Mouse (Mus musculus) erythroblast, embryonic 14.5 days (primary cell): Measurements from ENCODE around the gene Lysmd1.

Experiments used
- GATA1 ChIP-seq: IDR thresholded peaks from 2 replicates; pipeline ENCODE4 v1.6.1; 2012; ENCODE audit warnings: low read length, inconsistent platforms, mixed read lengths
- TAL1 ChIP-seq: IDR thresholded peaks from 3 replicates; pipeline ENCODE4 v1.6.1; 2012; ENCODE audit warnings: low read length, inconsistent platforms, mixed read lengths

- no peak for TF ChIP-seq GATA1
- no peak for TF ChIP-seq TAL1
Measured at GRCm38 (mm10) chr3:95176500-95176899, 42.6 kb downstream of the Lysmd1 start.
